Mouse (Mus musculus): ENCODE data around the gene Elmo1. TPM values are rescaled to one million over a fixed set of nuclear protein-coding genes. Genes with fewer than 3 reads are reported as not detected.

The Elmo1 gene
- polyA plus RNA-seq, 1 experiment from 2014 or later = 19.2 TPM

GRCm38 (mm10) chr13:20353862-20354603 lies 263.6 kb downstream of the Elmo1 start:
- Histone ChIP-seq H3K4me3 (no peak overlapping the region), H3K27me3 (ENCODE audit: insufficient read depth, poor library complexity, severe bottlenecking) (no peaks in the 10 kb centered on the region), H3K27ac (no peak overlapping the region), H3K9me3 (no peaks in the 10 kb centered on the region), H3K36me3 (no peaks in the 10 kb centered on the region), H3K4me1 (replicated peaks) (peaks cover 4% of the 10 kb centered on the region; the same call in 1 of the 2 replicates)
- no peak for DNase-seq (ENCODE audit: low spot score)
- 60% methylated on average over 10 of the region's 10 CpGs for WGBS

GRCm38 (mm10) chr13:20354604-20354999 lies 264.2 kb downstream of the Elmo1 start:
- 78% methylated on average over 5 of the region's 5 CpGs for WGBS
- H3K9me3 ChIP-seq = 0 out of 2 replicates have a peak, but pooled peaks cover 2% of the 10 kb centered on the region
- peaks cover 4% of the 10 kb centered on the region; the same call in 1 of the 2 replicates for H3K4me1 ChIP-seq (replicated peaks)
- no peak for DNase-seq (ENCODE audit: low spot score)
- no peak overlapping the region for H3K27ac ChIP-seq
- no peak overlapping the region for H3K4me3 ChIP-seq
- peaks cover under 1% of the 10 kb centered on the region; the same call in 1 of the 2 replicates for H3K36me3 ChIP-seq
- no peaks in the 10 kb centered on the region for H3K27me3 ChIP-seq (ENCODE audit: insufficient read depth, poor library complexity, severe bottlenecking)

GRCm38 (mm10) chr13:20362541-20362940 lies 272.1 kb downstream of the Elmo1 start:
- H3K4me3 ChIP-seq = no peak overlapping the region
- 80% methylated on average over 2 of the region's 2 CpGs for WGBS
- H3K4me1 ChIP-seq (replicated peaks) = no peaks in the 10 kb centered on the region
- DNase-seq (ENCODE audit: low spot score) = no peak
- no peaks in the 10 kb centered on the region for H3K27me3 ChIP-seq (ENCODE audit: insufficient read depth, poor library complexity, severe bottlenecking)
- H3K9me3 ChIP-seq = peaks cover 13% of the 10 kb centered on the region
- peaks cover 3% of the 10 kb centered on the region; the same call in 1 of the 2 replicates for H3K36me3 ChIP-seq
- H3K27ac ChIP-seq = no peak overlapping the region

- H3K36me3 ChIP-seq = no peaks in the 10 kb centered on the region
- H3K27me3 ChIP-seq (ENCODE audit: insufficient read depth, poor library complexity, severe bottlenecking) = no peaks in the 10 kb centered on the region
- no peaks in the 10 kb centered on the region for H3K9me3 ChIP-seq
- H3K27ac ChIP-seq = no peak overlapping the region
- 76% methylated on average over 7 of the region's 7 CpGs for WGBS
- H3K4me3 ChIP-seq = no peak overlapping the region
- peaks cover 5% of the 10 kb centered on the region for H3K4me1 ChIP-seq (replicated peaks)
- no peak for DNase-seq (ENCODE audit: low spot score)
Measured at GRCm38 (mm10) chr13:20365828-20366593, 275.6 kb downstream of the Elmo1 start.

- no peak for DNase-seq (ENCODE audit: low spot score)
- Histone ChIP-seq H3K27me3 (ENCODE audit: insufficient read depth, poor library complexity, severe bottlenecking) (no peaks in the 10 kb centered on the region), H3K4me3 (no peak overlapping the region), H3K4me1 (replicated peaks) (peaks cover 5% of the 10 kb centered on the region), H3K36me3 (no peaks in the 10 kb centered on the region), H3K9me3 (no peaks in the 10 kb centered on the region), H3K27ac (0 out of 2 replicates have a peak overlapping the region, but pooled peaks have one; percentile 35)
- WGBS = 82% methylated on average over 5 of the region's 5 CpGs
Measured at GRCm38 (mm10) chr13:20370036-20370802, 279.8 kb downstream of the Elmo1 start.

GRCm38 (mm10) chr13:20371501-20371900 lies 281.1 kb downstream of the Elmo1 start:
- no peaks in the 10 kb centered on the region for H3K9me3 ChIP-seq
- H3K27me3 ChIP-seq (ENCODE audit: insufficient read depth, poor library complexity, severe bottlenecking) = no peaks in the 10 kb centered on the region
- no peak for DNase-seq (ENCODE audit: low spot score)
- H3K4me3 ChIP-seq = no peak overlapping the region
- H3K4me1 ChIP-seq (replicated peaks) = peaks cover 5% of the 10 kb centered on the region
- WGBS = 91% methylated on average over 6 of the region's 6 CpGs
- no peak overlapping the region for H3K27ac ChIP-seq
- no peaks in the 10 kb centered on the region for H3K36me3 ChIP-seq

GRCm38 (mm10) chr13:20372335-20372734 lies 281.9 kb downstream of the Elmo1 start:
- Histone ChIP-seq H3K27ac (no peak overlapping the region), H3K27me3 (ENCODE audit: insufficient read depth, poor library complexity, severe bottlenecking) (no peaks in the 10 kb centered on the region), H3K4me1 (replicated peaks) (peaks cover 5% of the 10 kb centered on the region), H3K4me3 (no peak overlapping the region), H3K9me3 (no peaks in the 10 kb centered on the region), H3K36me3 (no peaks in the 10 kb centered on the region)
- WGBS = 87% methylated on average over 4 of the region's 4 CpGs
- DNase-seq (ENCODE audit: low spot score) = no peak

GRCm38 (mm10) chr13:20378869-20379268 lies 288.5 kb downstream of the Elmo1 start:
- Histone ChIP-seq H3K27me3 (ENCODE audit: insufficient read depth, poor library complexity, severe bottlenecking) (no peaks in the 10 kb centered on the region), H3K9me3 (no peaks in the 10 kb centered on the region), H3K36me3 (no peaks in the 10 kb centered on the region), H3K4me3 (no peak overlapping the region), H3K4me1 (replicated peaks) (no peaks in the 10 kb centered on the region; the same call in 1 of the 2 replicates), H3K27ac (no peak overlapping the region)
- 91% methylated on average over 8 of the region's 8 CpGs for WGBS
- DNase-seq (ENCODE audit: low spot score) = no peak

GRCm38 (mm10) chr13:20383875-20384274 lies 293.5 kb downstream of the Elmo1 start:
- H3K4me1 ChIP-seq (replicated peaks) = no peaks in the 10 kb centered on the region; the same call in 1 of the 2 replicates
- no peak overlapping the region for H3K27ac ChIP-seq
- WGBS = 93% methylated on average over 1 of the region's 1 CpGs
- no peak overlapping the region for H3K4me3 ChIP-seq
- no peaks in the 10 kb centered on the region for H3K9me3 ChIP-seq
- no peak for DNase-seq (ENCODE audit: low spot score)
- H3K36me3 ChIP-seq = no peaks in the 10 kb centered on the region
- no peaks in the 10 kb centered on the region for H3K27me3 ChIP-seq (ENCODE audit: insufficient read depth, poor library complexity, severe bottlenecking)

GRCm38 (mm10) chr13:20384846-20385245 lies 294.4 kb downstream of the Elmo1 start:
- no peaks in the 10 kb centered on the region for H3K9me3 ChIP-seq
- WGBS = 86% methylated on average over 2 of the region's 2 CpGs
- no peak overlapping the region for H3K27ac ChIP-seq
- H3K4me1 ChIP-seq (replicated peaks) = no peaks in the 10 kb centered on the region; the same call in 1 of the 2 replicates
- DNase-seq (ENCODE audit: low spot score) = no peak
- no peak overlapping the region for H3K4me3 ChIP-seq
- no peaks in the 10 kb centered on the region for H3K36me3 ChIP-seq
- H3K27me3 ChIP-seq (ENCODE audit: insufficient read depth, poor library complexity, severe bottlenecking) = no peaks in the 10 kb centered on the region

- no peaks in the 10 kb centered on the region for H3K9me3 ChIP-seq
- H3K36me3 ChIP-seq = no peaks in the 10 kb centered on the region
- 75% methylated on average over 2 of the region's 2 CpGs for WGBS
- no peak overlapping the region for H3K4me3 ChIP-seq
- no peak for DNase-seq (ENCODE audit: low spot score)
- H3K27me3 ChIP-seq (ENCODE audit: insufficient read depth, poor library complexity, severe bottlenecking) = no peaks in the 10 kb centered on the region
- H3K4me1 ChIP-seq (replicated peaks) = no peaks in the 10 kb centered on the region; the same call in 1 of the 2 replicates
- no peak overlapping the region for H3K27ac ChIP-seq
Measured at GRCm38 (mm10) chr13:20385423-20385822, 295.0 kb downstream of the Elmo1 start.

GRCm38 (mm10) chr13:20386462-20387141 lies 296.2 kb downstream of the Elmo1 start:
- H3K27me3 ChIP-seq (ENCODE audit: insufficient read depth, poor library complexity, severe bottlenecking) = no peaks in the 10 kb centered on the region
- no peak overlapping the region for H3K27ac ChIP-seq
- no peak overlapping the region for H3K4me3 ChIP-seq
- no peaks in the 10 kb centered on the region for H3K9me3 ChIP-seq
- DNase-seq (ENCODE audit: low spot score) = no peak
- H3K36me3 ChIP-seq = no peaks in the 10 kb centered on the region
- H3K4me1 ChIP-seq (replicated peaks) = no peaks in the 10 kb centered on the region; the same call in 1 of the 2 replicates
- WGBS = 85% methylated on average over 4 of the region's 4 CpGs
